Mouse (Mus musculus) frontal cortex, postnatal 36 days (tissue): ENCODE measurements around the gene Olfr1324.
"Not testable (repeated sequence)": the region's sequence is repeated elsewhere in the genome, so short reads cannot be mapped to it uniquely, and the experiment has no call there.

Source experiments
- DNase-seq, 2 experiments: peaks; one replicate each; pipeline ENCODE4 v3.0.0; 2022; ENCODE audit warnings: low spot score in 2 of 2

Olfr1324 gene

GRCm38 (mm10) chrX:50428398-50428797 is at the start of gene Olfr1324:
Gene Olfr1324, minus strand, starts transcription at chrX:50428498.
- no peak for DNase-seq

DNA sequence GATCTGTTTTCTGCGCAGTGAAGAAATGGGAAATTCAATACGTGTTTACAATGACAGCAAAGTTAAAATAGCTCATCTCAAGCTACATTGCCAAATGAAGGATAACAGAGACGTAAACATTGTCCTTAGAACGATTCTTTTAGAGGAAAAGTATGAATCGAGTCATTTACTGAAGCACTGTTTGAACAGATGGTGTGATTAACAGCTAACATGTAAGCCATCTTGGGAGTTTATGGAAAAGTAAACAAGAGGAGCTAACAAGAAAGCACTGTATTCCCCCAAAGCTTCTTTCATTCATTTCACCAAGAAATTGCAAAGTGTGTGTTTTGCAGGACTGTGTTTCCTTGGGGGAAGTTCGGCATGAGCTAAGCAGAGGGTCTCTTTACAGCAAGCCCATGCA is 42.0 kb upstream of the Olfr1324 start:
- DNase-seq: not testable (repeated sequence)

DNA sequence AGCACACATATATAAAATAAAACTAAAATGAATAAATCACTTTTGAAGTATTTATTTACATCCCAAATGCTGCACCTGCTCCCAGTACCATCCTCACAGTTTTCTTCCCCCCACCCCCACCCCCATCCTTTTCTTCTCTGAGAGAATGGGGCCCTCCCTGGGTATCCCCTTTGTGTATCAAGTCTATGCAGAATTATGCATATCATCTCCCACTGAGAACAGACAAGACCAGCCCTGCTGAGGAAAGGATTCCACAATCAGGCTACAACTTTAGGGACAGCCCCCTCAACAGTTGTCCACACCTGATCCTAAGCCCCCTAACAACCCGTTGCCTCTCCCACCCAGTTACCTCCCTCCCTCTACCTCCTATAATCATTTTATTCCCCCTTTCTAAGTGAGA is 27.8 kb upstream of the Olfr1324 start:
- DNase-seq: no peak

DNA sequence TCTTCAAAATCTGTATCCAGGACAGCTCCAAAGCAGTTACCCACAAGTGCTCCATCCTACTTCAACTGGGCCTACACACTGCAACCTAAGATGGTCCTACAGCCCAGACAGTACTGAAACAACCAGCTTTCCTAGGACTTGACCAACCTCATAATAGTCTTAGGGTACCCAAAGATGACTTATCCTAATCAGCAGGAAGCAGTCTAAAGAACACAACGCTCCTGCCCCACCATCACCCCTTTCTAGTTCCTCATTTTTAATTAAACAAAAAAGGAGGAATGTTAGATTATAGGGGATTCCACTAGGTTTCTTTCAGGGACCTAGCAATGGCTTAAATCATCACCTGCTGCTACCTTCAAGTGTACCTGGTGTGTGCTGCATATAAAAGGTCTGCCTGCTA is 15.1 kb upstream of the Olfr1324 start:
- DNase-seq: no peak

DNA sequence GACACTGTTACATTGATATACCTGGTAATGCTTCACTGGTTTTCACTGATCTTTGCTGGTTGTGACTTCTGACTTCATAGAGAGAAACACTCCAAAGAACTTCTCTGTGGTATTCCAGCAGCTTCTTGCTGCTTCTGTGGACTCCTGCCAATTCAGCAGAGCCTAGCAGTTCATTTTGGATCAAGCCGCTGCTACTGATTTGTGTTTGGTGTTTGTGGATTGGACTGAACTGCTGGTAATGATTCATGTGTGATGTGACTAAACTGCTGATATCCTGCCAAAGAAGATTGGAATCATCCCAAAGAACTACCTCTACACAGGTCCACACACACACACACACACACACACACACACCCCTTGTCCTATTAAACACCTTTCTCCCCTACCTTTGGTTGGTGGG is 14.4 kb upstream of the Olfr1324 start:
- no peak for DNase-seq

DNA sequence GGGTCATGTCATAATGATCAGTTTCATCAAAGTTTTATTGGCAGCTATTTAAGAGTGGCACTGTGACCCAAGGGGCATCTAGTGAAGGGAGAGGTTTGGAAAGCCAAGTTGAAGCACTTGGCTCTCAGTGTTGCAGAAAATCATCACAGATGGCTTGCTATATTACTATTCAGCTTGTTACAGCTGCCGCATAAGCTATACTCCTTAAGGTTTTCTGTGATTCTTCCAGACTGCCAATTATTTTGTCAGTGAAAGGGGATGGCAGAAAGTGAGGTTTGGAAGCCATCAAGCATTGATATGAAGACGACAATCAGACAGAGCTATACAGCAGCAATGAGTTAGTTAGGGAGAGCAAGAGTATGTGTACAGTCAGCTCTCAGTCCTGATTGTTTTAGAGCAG is 4.2 kb upstream of the Olfr1324 start:
- no peak for DNase-seq

DNA sequence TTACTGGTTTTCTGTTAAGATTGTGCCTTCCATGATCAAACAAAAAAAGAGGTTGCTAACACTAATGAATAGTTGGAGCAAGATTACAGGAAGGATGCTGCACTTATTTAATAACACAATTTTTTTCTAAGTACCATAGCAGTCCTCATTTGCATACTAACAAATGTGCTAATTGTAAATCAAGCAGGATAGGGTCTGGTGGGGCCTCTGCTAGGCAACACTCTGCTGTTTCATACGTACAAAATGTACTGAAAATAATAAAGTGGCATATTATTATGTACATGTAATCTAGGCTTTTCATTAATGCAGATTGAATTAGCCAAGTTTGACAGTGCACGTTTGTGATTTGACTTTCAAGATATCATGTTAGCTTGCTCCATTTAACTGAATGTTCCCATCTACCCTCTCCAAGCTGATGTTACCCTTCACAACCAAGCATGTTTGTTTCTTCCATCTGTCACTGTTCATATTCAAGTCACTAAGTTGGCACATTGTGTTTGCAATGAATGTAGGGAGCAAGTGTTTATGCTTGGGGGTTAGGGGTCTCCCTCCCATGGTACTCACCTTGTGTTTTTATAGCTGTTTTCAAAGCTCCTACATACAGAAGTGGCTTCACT is 478 bp downstream of the Olfr1324 start:
- no peak for DNase-seq

DNA sequence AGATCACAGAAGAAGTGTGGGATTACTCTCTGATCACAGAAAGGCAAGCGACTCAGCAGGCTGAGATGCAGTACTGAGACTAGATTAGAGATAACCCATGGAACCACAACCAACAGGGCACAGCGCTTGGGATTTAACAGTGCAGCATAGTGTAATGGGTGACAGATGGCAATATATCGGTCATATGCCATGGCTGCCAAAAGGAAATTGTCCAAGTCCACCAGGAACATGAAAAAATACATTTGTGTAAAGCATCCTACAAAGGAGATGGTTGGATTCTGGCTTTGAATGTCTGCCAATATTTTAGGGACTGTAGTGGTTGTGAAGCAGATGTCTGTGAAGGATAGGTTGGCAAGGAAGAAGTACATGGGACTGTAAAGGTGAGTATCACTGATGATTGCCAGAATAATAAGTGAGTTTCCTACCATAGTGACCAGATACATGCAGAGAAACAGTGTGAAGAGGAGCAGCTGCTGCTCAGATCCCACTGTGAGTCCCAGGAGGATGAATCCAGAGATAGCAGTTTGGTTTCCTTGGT is 2.3 kb downstream of the Olfr1324 start:
- no peak for DNase-seq

DNA sequence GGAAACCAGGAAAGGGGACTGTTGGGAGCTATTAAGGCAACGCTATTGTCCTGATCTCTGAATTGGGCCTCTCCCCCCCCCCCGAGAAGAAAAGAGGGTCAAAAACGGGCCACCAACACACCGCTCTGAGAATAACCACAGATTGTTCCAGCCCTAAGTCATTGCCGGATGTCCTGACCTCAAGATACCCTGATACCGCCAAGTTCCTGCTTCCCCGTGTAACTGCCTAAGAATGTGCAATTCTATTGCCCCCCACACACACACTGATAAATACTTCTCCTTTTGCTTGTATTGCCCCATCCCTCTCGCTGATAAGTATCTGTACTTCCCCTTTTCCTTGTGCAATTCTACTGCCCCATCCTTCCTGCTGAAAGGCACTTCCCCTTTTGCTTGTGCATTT is 17.9 kb downstream of the Olfr1324 start:
- DNase-seq: not testable (repeated sequence)

DNA sequence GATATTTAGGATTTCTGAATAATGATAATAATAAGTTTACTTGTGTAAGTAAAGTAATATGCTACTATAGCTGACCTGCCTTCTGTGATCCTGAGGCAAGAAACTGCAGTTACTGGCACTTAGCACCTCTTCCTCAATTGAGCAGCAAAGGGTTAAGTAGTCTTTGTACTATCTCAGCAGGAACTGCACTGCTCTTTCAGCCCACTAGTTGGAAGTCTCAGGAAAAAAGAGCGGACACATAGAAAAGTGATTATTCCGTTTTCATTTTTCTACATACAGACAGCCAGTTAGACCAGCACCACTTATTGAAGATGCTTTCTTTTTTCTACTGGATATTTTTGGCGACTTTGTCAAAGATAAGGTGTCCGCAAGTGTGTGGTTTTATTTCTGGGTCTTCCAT is 37.7 kb downstream of the Olfr1324 start:
- DNase-seq: not testable (repeated sequence)

- DNase-seq: no peak
Observed at GRCm38 (mm10) chrX:50374978-50375377, 53.3 kb downstream of the Olfr1324 start.
